Mouse (Mus musculus) megakaryocyte, embryonic 14.5 days (primary cell): ENCODE measurements around the gene Pkig.

Experiments
- FLI1 ChIP-seq: IDR thresholded peaks from 2 replicates; pipeline ENCODE4 v1.6.1; 2012; ENCODE audit warnings: low read length, inconsistent platforms, mixed read lengths
- GATA1 ChIP-seq: IDR thresholded peaks from 3 replicates; pipeline ENCODE4 v1.6.1; 2012; ENCODE audit warnings: mixed read lengths, low read length, inconsistent platforms, borderline replicate concordance

DNA sequence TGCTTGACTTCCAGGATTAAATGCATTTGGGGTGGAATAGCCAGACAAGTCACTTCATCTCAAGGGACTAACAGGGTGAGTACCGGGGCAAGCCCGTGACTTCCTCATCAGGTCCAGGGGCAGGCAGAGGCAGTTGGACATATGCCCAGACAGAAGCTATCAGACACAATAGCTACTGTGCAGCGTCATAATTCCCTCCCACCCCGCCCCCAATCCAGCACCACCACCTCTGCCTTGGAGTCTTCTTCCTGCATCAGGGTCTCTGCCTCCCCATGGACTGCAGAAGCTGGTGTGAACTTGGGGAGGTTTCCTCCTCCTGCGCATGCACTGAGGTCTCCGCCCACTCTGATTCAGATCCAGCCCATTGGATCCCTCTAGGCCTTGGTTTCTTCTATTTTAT, 77.8 kb downstream of the Pkig start:
- TF ChIP-seq GATA1 (no peak), FLI1 (no peak)
